Mouse (Mus musculus) forebrain, postnatal 0 days (tissue): ENCODE data around the gene Cox20. TPM values are rescaled to one million over a fixed set of nuclear protein-coding genes. Genes with fewer than 3 reads are reported as not detected.

Experiments used
- ATAC-seq: fragments of 200-750 bp; cut with Nextera tagmentation; 2 replicates; pipeline ENCODE4 v1.8.0; 2017; ENCODE audit warnings: mild to moderate bottlenecking, moderate library complexity
- DNase-seq: peaks from one replicate; pipeline ENCODE4 v3.0.0-alpha.2; 2015
- H3K27ac ChIP-seq: fragments of 300-500 bp; sonication (generic); 2 replicates; pipeline ENCODE4 v1.5.1; 2014; ENCODE audit warnings: low read depth, mild to moderate bottlenecking, antibody characterized with exemption, low read length, moderate library complexity, mixed read lengths
- H3K27me3 ChIP-seq: fragments of 300-500 bp; sonication (generic); 2 replicates; pipeline ENCODE4 v1.6.1; 2014; ENCODE audit warnings: mild to moderate bottlenecking, low read length, mixed read lengths; ENCODE audit not compliant: insufficient read depth
- H3K36me3 ChIP-seq: fragments of 300-500 bp; sonication (generic); 2 replicates; pipeline ENCODE4 v1.6.1; 2014; ENCODE audit warnings: mild to moderate bottlenecking, moderate library complexity; ENCODE audit not compliant: insufficient read depth
- H3K4me1 ChIP-seq: fragments of 300-500 bp; sonication (generic); 2 replicates; pipeline ENCODE4 v1.6.1; 2014; ENCODE audit warnings: antibody characterized with exemption; ENCODE audit not compliant: insufficient read depth
- H3K4me2 ChIP-seq: fragments of 300-500 bp; sonication (generic); 2 replicates; pipeline ENCODE4 v1.6.1; 2014; ENCODE audit warnings: low read depth, mild to moderate bottlenecking, moderate library complexity
- H3K4me3 ChIP-seq: fragments of 300-500 bp; sonication (generic); 2 replicates; pipeline ENCODE4 v1.5.1; 2014; ENCODE audit warnings: low read depth, low read length, mixed read lengths
- H3K9ac ChIP-seq: fragments of 300-500 bp; sonication (generic); 2 replicates; pipeline ENCODE4 v1.6.1; 2014; ENCODE audit warnings: mild to moderate bottlenecking
- H3K9me3 ChIP-seq: fragments of 300-500 bp; sonication (generic); 2 replicates; pipeline ENCODE4 v1.6.1; 2016; ENCODE audit warnings: low read length
- CTCF ChIP-seq: sonication (generic); IDR thresholded peaks from 2 replicates; pipeline ENCODE4 v1.5.1; 2016; ENCODE audit warnings: antibody characterized with exemption, control low read depth, low read depth
- WGBS: fragments of 180-500 bp; shearing (Covaris S2); extraction: QIAGEN DNeasy Blood & Tissue Kit; methylation state at CpG from one replicate; pipeline ENCODE4 v1.1.7; 2014; 5-methylcytosine and 5-hydroxymethylcytosine counted together
- polyA plus RNA-seq: library from polyadenylated mRNA; unstranded; fragments of >200 nt; fragmentation: Nextera tagmentation; extraction: Ambion mirVana; gene quantifications from 2 replicates; pipeline ENCODE4 v1.2.1, GENCODE M21; 2015
- total RNA-seq: library from RNA; depleted of rRNA; stranded (reverse); fragments of >200 nt; gene quantifications from 2 replicates; pipeline ENCODE4 v1.2.3, GENCODE M21; 2014

The Cox20 gene
- total and polyA plus RNA-seq, 2 experiments from 2014 or later = 46.3 to 111 TPM

GRCm38 (mm10) chr1:178350792-178351191 is 31.9 kb downstream of the Cox20 start:
- no peak for DNase-seq
- Histone ChIP-seq H3K4me1 (no peaks in the 10 kb centered on the region), H3K36me3 (no peaks in the 10 kb centered on the region), H3K9me3 (no peaks in the 10 kb centered on the region), H3K4me3 (no peak overlapping the region), H3K9ac (no peak overlapping the region), H3K27me3 (no peaks in the 10 kb centered on the region), H3K27ac (no peak overlapping the region), H3K4me2 (no peak overlapping the region)
- ATAC-seq = no peak
- 98% methylated on average over 2 of the region's 2 CpGs for WGBS
- TF ChIP-seq CTCF = no peak

- Histone ChIP-seq H3K36me3 (no peaks in the 10 kb centered on the region), H3K4me1 (no peaks in the 10 kb centered on the region), H3K27ac (no peak overlapping the region), H3K9me3 (no peaks in the 10 kb centered on the region), H3K4me3 (no peak overlapping the region), H3K27me3 (no peaks in the 10 kb centered on the region), H3K9ac (no peak overlapping the region), H3K4me2 (no peak overlapping the region)
- peak; percentile 45 for TF ChIP-seq CTCF
- no peak for ATAC-seq
- no peak for DNase-seq
Measured at GRCm38 (mm10) chr1:178351643-178352042, 32.7 kb downstream of the Cox20 start.

- H3K4me1 ChIP-seq = no peaks in the 10 kb centered on the region
Measured at GRCm38 (mm10) chr1:178354576-178354975, 35.6 kb downstream of the Cox20 start.

GRCm38 (mm10) chr1:178357776-178358710 is 39.1 kb downstream of the Cox20 start:
- WGBS = 58% methylated on average over 12 of the region's 12 CpGs
- TF ChIP-seq CTCF = no peak
- no peaks in the 10 kb centered on the region for H3K9me3 ChIP-seq
- H3K9ac ChIP-seq = no peak overlapping the region
- no peak overlapping the region for H3K27ac ChIP-seq
- no peak overlapping the region for H3K4me3 ChIP-seq
- ATAC-seq = peak; percentile 64
- peak; percentile 55 for DNase-seq
- no peaks in the 10 kb centered on the region for H3K4me1 ChIP-seq
- H3K4me2 ChIP-seq = no peak overlapping the region
- H3K36me3 ChIP-seq = no peaks in the 10 kb centered on the region
- no peaks in the 10 kb centered on the region for H3K27me3 ChIP-seq

More at GRCm38 (mm10) chr1:178354576-178354975, 35.6 kb downstream of the Cox20 start:
- no peak overlapping the region for H3K4me2 ChIP-seq
- no peaks in the 10 kb centered on the region for H3K27me3 ChIP-seq
- no peak for TF ChIP-seq CTCF
- DNase-seq = no peak
- no peak overlapping the region for H3K4me3 ChIP-seq
- no peaks in the 10 kb centered on the region for H3K36me3 ChIP-seq
- ATAC-seq = no peak
- H3K9ac ChIP-seq = no peak overlapping the region
- no peak overlapping the region for H3K27ac ChIP-seq
- no peaks in the 10 kb centered on the region for H3K9me3 ChIP-seq
- WGBS = 65% methylated on average over 3 of the region's 3 CpGs

GRCm38 (mm10) chr1:178360264-178360663 is 41.3 kb downstream of the Cox20 start:
- WGBS = 89% methylated on average over 11 of the region's 11 CpGs
- TF ChIP-seq CTCF = no peak
- Histone ChIP-seq H3K4me2 (no peak overlapping the region), H3K4me3 (no peak overlapping the region), H3K27me3 (no peaks in the 10 kb centered on the region), H3K9ac (no peak overlapping the region), H3K9me3 (no peaks in the 10 kb centered on the region), H3K36me3 (no peaks in the 10 kb centered on the region), H3K4me1 (no peaks in the 10 kb centered on the region), H3K27ac (no peak overlapping the region)
- DNase-seq (no peak), ATAC-seq (no peak)

- WGBS = 59% methylated on average over 2 of the region's 2 CpGs
- H3K27me3 ChIP-seq = no peaks in the 10 kb centered on the region
- no peak for DNase-seq
- no peak overlapping the region for H3K4me2 ChIP-seq
- no peak overlapping the region for H3K27ac ChIP-seq
- ATAC-seq = no peak
- no peak overlapping the region for H3K9ac ChIP-seq
- no peaks in the 10 kb centered on the region for H3K36me3 ChIP-seq
- H3K4me1 ChIP-seq = no peaks in the 10 kb centered on the region
- no peaks in the 10 kb centered on the region for H3K9me3 ChIP-seq
- TF ChIP-seq CTCF = 0 out of 2 replicates have a peak, but pooled peaks have one; percentile 5
- H3K4me3 ChIP-seq = no peak overlapping the region
Measured at GRCm38 (mm10) chr1:178360702-178361101, 41.8 kb downstream of the Cox20 start.

GRCm38 (mm10) chr1:178365171-178365570 is 46.2 kb downstream of the Cox20 start:
- no peak for DNase-seq
- no peak overlapping the region for H3K4me3 ChIP-seq
- no peaks in the 10 kb centered on the region for H3K36me3 ChIP-seq
- no peaks in the 10 kb centered on the region for H3K27me3 ChIP-seq
- H3K9ac ChIP-seq = no peak overlapping the region
- ATAC-seq = no peak
- WGBS = 85% methylated on average over 6 of the region's 6 CpGs
- TF ChIP-seq CTCF = no peak
- no peak overlapping the region for H3K4me2 ChIP-seq
- no peak overlapping the region for H3K27ac ChIP-seq
- no peaks in the 10 kb centered on the region for H3K4me1 ChIP-seq
- H3K9me3 ChIP-seq = no peaks in the 10 kb centered on the region
